Mouse (Mus musculus): ENCODE results near the gene Adgrg6.
A peak's percentile ranks its signal among the peaks of the same experiment; 100 is the strongest.

Adgrg6 gene

DNA sequence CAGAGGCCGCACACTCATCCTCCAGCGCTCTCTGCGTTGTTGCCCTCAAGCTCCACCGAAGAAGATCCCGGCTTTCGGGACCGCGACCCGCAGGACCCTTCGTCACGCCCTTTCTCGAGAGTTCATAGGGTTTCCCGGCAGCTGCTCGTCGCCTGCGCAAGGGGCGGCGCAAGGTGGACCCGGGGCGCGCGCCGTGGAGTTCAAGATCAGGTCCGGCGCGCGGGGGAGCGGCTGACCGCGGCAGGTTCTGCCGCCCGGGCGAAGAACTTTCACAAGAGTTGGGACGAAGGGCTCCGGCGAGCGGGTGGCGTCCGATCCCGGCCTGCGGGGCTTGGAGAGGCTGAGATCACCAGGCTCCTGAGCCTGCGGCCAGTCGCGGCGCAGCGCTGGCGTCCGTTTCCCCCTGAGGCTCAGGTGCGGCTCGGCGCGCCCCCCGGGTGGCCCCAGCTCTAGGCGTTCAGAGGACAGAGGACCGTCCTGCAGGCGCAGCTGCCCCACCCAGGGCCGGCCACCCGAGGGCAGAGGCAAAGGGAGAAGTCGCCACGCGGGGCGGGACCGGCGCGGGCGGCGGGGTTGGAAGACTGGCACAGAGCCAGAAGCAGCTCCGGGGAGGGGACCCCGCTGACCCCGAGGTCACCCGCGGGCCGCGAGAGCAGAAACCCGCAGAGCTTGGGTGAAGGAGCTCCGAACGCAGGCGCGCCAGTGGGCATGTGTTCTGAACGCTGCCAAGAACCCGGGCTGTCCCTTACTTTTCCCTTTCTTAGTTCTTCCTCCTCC is at the start of gene Adgrg6:
Gene Adgrg6 (minus strand): TSS at position 719 of the 777 bp plus-strand sequence.
- peak; percentile 5 for DNase-seq (ENCODE audit: extremely low read depth, insufficient read length, low spot score)

DNA sequence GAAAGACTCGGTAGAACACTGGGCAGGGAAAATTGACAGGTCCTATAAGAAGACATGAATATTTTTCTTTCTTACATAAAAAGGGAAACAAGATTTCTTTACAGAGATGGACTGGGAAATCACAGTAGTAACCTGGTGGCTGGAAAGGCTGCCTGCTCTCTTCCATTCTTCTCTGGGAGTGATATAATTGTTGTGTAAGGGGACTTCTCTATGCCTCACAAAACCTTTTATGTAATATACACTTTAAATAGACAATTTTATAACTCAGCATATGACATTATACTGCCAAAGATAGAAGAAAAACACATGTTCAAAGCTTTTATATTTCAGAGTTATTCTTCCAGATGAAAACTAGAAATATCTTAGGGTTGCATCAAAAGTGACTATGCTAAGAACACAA is 46.8 kb upstream of the Adgrg6 start:
- DNase-seq (ENCODE audit: extremely low read depth, insufficient read length, low spot score): no peak

DNA sequence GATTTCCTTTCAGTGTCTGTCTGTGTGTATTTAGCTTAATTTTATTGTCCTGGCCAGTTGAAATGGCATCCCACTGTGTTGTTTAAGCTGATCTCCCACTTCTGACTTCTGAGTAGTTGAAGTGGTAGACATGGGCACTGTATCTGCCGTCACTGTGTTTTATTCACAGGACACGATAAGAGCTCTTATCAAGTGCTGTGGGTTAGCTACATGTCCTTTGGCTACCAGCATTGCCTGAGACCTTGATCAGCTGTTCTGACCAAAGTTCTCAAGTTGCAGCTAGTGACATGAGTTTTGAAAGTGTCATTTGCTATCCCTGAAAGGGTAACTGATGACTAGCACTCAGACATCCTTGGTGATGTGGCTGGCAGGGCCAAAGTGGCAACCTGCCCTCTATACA is 45.4 kb upstream of the Adgrg6 start:
- DNase-seq (ENCODE audit: extremely low read depth, insufficient read length, low spot score): no peak

GRCm38 (mm10) chr10:14589667-14590066 is 44.2 kb upstream of the Adgrg6 start:
- no peak for DNase-seq (ENCODE audit: extremely low read depth, insufficient read length, low spot score)

DNA sequence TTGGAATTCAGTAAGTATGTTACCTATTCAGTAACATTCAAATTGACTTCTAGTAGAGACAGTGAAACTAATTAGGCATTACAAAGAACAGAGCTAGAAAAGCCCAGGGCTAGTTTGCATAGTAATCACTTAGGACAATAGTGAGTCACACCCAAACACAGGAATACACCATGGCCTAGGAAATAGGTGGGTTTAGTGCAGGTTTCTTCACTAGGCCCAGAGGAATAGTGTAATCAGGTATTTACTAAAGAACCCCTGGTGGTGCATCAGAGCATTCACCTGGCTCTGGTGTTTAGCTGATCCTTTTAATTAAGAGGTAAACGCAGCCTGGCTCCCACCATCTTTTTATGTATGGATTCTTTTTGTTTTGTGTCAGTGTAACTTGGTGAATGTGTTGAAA is 38.0 kb upstream of the Adgrg6 start:
- DNase-seq (ENCODE audit: extremely low read depth, insufficient read length, low spot score): no peak

DNA sequence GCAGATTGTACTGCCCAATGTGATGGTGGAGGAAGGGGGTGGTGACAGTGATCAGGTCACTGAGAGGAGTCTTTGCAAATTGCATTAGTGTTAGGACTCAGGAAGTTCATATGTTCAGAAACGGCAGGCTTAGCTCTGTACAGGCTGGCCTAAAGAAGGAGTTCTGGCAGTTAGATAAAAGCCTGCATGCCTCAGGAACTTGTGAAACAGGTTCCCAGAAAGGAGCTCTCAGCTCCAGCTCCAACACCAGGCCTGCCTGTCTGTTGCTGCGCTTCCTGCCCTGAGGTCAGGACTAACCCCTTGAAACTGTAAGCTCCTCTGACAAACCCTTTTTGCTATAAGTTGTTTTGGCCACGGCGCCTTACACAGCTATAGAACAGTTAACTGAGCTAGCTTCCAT is 28.8 kb upstream of the Adgrg6 start:
- no peak for DNase-seq (ENCODE audit: extremely low read depth, insufficient read length, low spot score)

GRCm38 (mm10) chr10:14571143-14571542 is 25.7 kb upstream of the Adgrg6 start:
- no peak for DNase-seq (ENCODE audit: extremely low read depth, insufficient read length, low spot score)

DNA sequence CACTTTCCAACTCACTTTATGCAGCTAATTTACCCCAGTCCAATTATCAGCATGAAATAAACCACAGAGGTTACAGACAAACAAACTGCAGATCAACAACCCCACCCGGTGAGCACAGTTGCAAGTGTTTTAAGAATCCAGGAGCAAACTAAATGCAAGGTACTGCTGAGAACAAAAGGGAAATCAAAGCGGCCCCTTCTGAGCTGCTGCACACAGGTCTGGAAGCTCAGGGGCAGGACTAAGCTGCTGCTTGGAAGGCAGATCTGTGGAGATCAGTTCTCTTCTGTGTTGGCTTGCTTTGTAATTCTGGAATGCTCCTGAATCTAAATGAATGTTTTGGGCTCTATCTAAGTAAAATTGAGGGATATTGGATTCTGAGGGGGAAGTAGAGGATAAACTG is 25.2 kb upstream of the Adgrg6 start:
- DNase-seq (ENCODE audit: extremely low read depth, insufficient read length, low spot score): no peak

GRCm38 (mm10) chr10:14546111-14546551 is 672 bp upstream of the Adgrg6 start:
- DNase-seq (ENCODE audit: extremely low read depth, insufficient read length, low spot score): no peak

GRCm38 (mm10) chr10:14544608-14544940 is 885 bp downstream of the Adgrg6 start:
- no peak for DNase-seq (ENCODE audit: extremely low read depth, insufficient read length, low spot score)

DNA sequence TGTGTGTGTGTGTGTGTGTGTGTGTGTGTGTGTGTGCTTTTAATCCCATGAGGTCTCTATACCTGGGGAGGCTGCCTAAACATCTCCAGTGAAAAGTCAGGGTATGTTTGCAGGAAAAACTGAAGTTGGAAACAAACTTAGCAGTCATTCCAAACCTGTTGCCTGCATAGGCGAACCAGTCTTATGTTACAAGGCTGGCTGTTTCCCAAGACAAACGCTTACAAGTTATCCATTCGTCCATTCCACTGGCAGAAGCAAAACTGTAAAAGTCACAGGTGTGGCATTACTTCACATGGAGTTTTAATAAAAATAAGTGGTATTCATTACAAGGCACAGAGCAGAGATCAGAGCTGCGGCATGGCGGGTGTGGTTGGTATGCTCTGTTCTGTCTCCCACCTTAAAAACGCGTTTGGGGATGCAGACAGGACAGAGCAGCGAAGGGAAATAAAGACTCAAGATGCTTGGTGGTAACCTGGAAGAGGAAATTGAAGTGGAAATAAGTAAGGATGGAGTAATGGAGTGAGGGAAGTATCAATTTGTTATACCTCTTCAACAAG is 1.9 kb downstream of the Adgrg6 start:
- no peak for DNase-seq (ENCODE audit: extremely low read depth, insufficient read length, low spot score)

GRCm38 (mm10) chr10:14537102-14537501 is 8.4 kb downstream of the Adgrg6 start:
- DNase-seq (ENCODE audit: extremely low read depth, insufficient read length, low spot score): no peak

DNA sequence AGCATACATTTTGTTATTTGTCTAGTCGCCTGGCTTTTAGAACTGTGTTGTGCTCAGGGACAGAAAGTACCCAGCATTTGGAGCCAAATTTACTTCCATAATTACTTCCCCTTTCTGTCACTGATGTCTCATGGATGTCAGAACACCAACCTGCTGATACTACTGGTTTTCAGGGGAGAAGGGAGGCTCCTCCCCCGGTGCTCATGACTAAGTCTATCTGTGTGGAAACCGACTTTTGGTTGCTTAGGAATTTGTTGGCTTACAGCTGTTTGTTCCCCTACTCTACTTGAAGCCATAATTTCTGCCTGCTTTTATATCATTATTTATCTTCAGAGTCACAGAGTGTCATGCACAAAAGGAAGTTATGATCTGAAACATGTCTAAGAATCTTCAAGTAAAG is 14.4 kb downstream of the Adgrg6 start:
- DNase-seq (ENCODE audit: extremely low read depth, insufficient read length, low spot score): no peak

DNA sequence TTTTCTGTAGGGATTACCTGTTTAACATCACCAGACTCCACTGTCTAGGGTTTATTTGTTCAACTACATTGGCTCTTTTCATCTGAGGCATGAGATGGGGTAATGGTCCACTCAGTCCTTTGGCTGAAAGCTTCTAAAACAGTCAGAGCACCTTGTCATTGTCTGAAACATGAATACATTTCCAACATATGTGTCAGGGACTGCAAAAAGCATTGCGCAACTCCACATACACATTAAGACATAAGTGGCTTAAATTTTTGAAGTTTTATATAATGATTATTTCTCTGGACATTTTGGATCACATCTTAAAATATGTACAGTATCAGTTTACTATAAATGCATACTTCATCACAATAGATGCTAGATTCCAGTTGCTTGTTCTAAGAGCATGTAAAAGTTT is 14.8 kb downstream of the Adgrg6 start:
- no peak for DNase-seq (ENCODE audit: extremely low read depth, insufficient read length, low spot score)

GRCm38 (mm10) chr10:14527765-14528164 is 17.7 kb downstream of the Adgrg6 start:
- DNase-seq (ENCODE audit: extremely low read depth, insufficient read length, low spot score): no peak

DNA sequence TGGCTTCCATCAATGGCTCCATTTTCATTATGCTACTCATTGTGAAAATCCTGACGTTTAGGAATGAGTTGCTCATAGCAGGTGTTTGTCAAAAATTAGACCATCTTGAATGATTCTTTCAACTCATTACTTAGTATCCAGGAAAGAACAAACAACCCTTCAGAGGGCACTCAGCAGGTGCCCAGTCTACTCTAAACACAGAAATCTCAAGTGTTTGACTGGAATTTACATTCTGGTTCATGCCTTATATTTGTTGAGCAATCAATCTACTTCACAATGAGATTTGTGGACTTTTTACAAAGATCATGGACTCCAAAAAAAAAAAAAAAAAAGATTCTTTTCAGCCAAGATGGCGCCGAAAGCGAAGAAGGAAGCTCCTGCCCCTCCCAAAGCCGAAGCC is 22.7 kb downstream of the Adgrg6 start:
- DNase-seq (ENCODE audit: extremely low read depth, insufficient read length, low spot score): no peak

GRCm38 (mm10) chr10:14520912-14521675 is 24.4 kb downstream of the Adgrg6 start:
- DNase-seq (ENCODE audit: extremely low read depth, insufficient read length, low spot score): no peak

GRCm38 (mm10) chr10:14517909-14518308 is 27.6 kb downstream of the Adgrg6 start:
- no peak for DNase-seq (ENCODE audit: extremely low read depth, insufficient read length, low spot score)

- DNase-seq (ENCODE audit: extremely low read depth, insufficient read length, low spot score): no peak
Observed at GRCm38 (mm10) chr10:14511904-14512663, 33.4 kb downstream of the Adgrg6 start.

- DNase-seq (ENCODE audit: extremely low read depth, insufficient read length, low spot score): no peak
Observed at GRCm38 (mm10) chr10:14511157-14511556, 34.3 kb downstream of the Adgrg6 start.

- no peak for DNase-seq (ENCODE audit: extremely low read depth, insufficient read length, low spot score)
Observed at GRCm38 (mm10) chr10:14495658-14496057, 49.8 kb downstream of the Adgrg6 start.
